ENCODE assay signal across 27 mouse cellular contexts in the genomic region with DNA sequence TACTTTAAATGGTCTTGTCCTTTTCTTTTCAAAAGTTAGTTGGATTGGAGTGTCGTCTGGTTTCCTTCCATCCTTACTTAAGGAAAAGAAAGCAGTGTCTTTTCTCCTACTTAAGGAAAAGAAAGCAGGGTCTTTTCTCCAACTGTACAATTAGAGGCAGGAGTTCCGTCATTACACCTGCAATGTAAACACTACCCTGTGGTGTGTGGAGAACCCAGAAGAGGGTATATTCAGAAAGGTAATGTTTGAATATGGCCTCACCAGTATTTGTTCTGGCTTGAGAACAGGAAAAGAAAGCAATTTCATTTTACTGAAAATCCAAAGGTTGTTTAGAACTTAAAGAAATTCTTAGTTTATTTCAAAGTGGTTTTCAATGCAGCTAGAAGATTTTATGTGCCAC. TPM values are rescaled to one million over a fixed set of nuclear protein-coding genes. Genes with fewer than 3 reads are reported as not detected.
A peak's percentile ranks its signal among the peaks of the same experiment; 100 is the strongest.
DNase-seq lines count a peak whose midpoint lies in the region; ATAC-seq and TF ChIP-seq lines count a peak whose summit lies in the region.
"Had no signal": no experiment of that assay in that cellular context is flagged by ENCODE, and none has a peak within 500 bp of the region (broad histone marks: within the 10 kb centered on the region; RNA-seq: fewer than 3 reads in every experiment).

No protein-coding gene starts in this region.

- ATAC-seq in lung, embryonic 15.5 days (ENCODE audit: borderline replicate concordance, extremely low read depth, low FRiP score, low TSS enrichment): peak; percentile 82; the same call in 1 of the 2 replicates
- ATAC-seq in intestine, embryonic 15.5 days: peak; percentile 57; the same call in 1 of the 2 replicates
- ATAC-seq in intestine, postnatal 0 days: peak; percentile 56; the same call in 1 of the 2 replicates
- peak; percentile 89 for ATAC-seq in stomach, postnatal 0 days (ENCODE audit: low FRiP score, low TSS enrichment)
- no peak for ATAC-seq in hindbrain, embryonic 13.5 days (ENCODE audit: low FRiP score)
- ATAC-seq: forebrain, embryonic 13.5 days; forebrain, embryonic 16.5 days; hindbrain, embryonic 16.5 days; Patski had no signal

- H3K9ac ChIP-seq in lung, embryonic 15.5 days: no peak overlapping the region
- H3K9ac ChIP-seq in intestine, embryonic 15.5 days: no peak overlapping the region
- no peak overlapping the region for H3K9ac ChIP-seq in intestine, postnatal 0 days (ENCODE audit: low read depth, low read length)
- no peak overlapping the region for H3K9ac ChIP-seq in stomach, postnatal 0 days (ENCODE audit: low read length)
- H3K9ac ChIP-seq in hindbrain, embryonic 13.5 days: no peak overlapping the region
- H3K9ac ChIP-seq: embryonic facial prominence, embryonic 13.5 days; forebrain, embryonic 13.5 days; hindbrain, embryonic 12.5 days had no signal

- no peaks in the 10 kb centered on the region for H3K9me3 ChIP-seq in lung, embryonic 15.5 days
- no peaks in the 10 kb centered on the region for H3K9me3 ChIP-seq in intestine, embryonic 15.5 days
- H3K9me3 ChIP-seq in intestine, postnatal 0 days (ENCODE audit: control insufficient read depth): no peaks in the 10 kb centered on the region
- no peaks in the 10 kb centered on the region for H3K9me3 ChIP-seq in stomach, postnatal 0 days (ENCODE audit: control insufficient read depth, low read length)
- no peaks in the 10 kb centered on the region for H3K9me3 ChIP-seq in hindbrain, embryonic 13.5 days
- no peaks in the 10 kb centered on the region for H3K9me3 ChIP-seq in forebrain, embryonic 10.5 days
- H3K9me3 ChIP-seq: embryonic facial prominence, embryonic 10.5 days; embryonic facial prominence, embryonic 13.5 days; forebrain, embryonic 13.5 days; G1E; hindbrain, embryonic 12.5 days had no signal

- no peak overlapping the region; the same call in 1 of the 2 replicates for H3K4me2 ChIP-seq in lung, embryonic 15.5 days
- H3K4me2 ChIP-seq in intestine, embryonic 15.5 days (replicated peaks): no peak overlapping the region
- H3K4me2 ChIP-seq in intestine, postnatal 0 days (replicated peaks; ENCODE audit: low read depth): no peak overlapping the region
- H3K4me2 ChIP-seq in stomach, postnatal 0 days (replicated peaks; ENCODE audit: low read depth): no peak overlapping the region
- no peak overlapping the region for H3K4me2 ChIP-seq in hindbrain, embryonic 13.5 days
- H3K4me2 ChIP-seq: embryonic facial prominence, embryonic 13.5 days; forebrain, embryonic 13.5 days; heart, embryonic 11.5 days; hindbrain, embryonic 12.5 days had no signal

- no peak for TF ChIP-seq POLR2A in lung, adult 2 months (IDR thresholded peaks at IDR 0.05; ENCODE audit: borderline replicate concordance, extremely low read depth, low read depth, low read length)

- H3K4me1 ChIP-seq in lung, embryonic 15.5 days: peaks cover 18% of the 10 kb centered on the region
- peaks cover 12% of the 10 kb centered on the region for H3K4me1 ChIP-seq in lung, adult 2 months (ENCODE audit: control insufficient read depth, insufficient read depth, low read length)
- no peaks in the 10 kb centered on the region for H3K4me1 ChIP-seq in intestine, embryonic 15.5 days (replicated peaks)
- no peaks in the 10 kb centered on the region for H3K4me1 ChIP-seq in intestine, postnatal 0 days (replicated peaks; ENCODE audit: control insufficient read depth, insufficient read depth, low read length)
- H3K4me1 ChIP-seq in stomach, postnatal 0 days (replicated peaks; ENCODE audit: control insufficient read depth, insufficient read depth): no peaks in the 10 kb centered on the region
- H3K4me1 ChIP-seq in hindbrain, embryonic 13.5 days (replicated peaks): no peaks in the 10 kb centered on the region
- H3K4me1 ChIP-seq in forebrain, embryonic 10.5 days: no peaks in the 10 kb centered on the region
- H3K4me1 ChIP-seq: embryonic facial prominence, embryonic 10.5 days; embryonic facial prominence, embryonic 13.5 days; forebrain, embryonic 13.5 days; hindbrain, embryonic 12.5 days had no signal

- 46% methylated on average over 2 of the region's 2 CpGs for WGBS in lung, embryonic 15.5 days
- 64% methylated on average over 2 of the region's 2 CpGs for WGBS in lung, adult 2 months
- WGBS in intestine, embryonic 15.5 days: 38% methylated on average over 2 of the region's 2 CpGs
- 48% methylated on average over 2 of the region's 2 CpGs for WGBS in intestine, postnatal 0 days
- 44% methylated on average over 2 of the region's 2 CpGs for WGBS in stomach, postnatal 0 days
- WGBS in hindbrain, embryonic 13.5 days: 85% methylated on average over 2 of the region's 2 CpGs
- 78% methylated on average over 2 of the region's 2 CpGs for WGBS in forebrain, embryonic 10.5 days

- H3K36me3 ChIP-seq in lung, embryonic 15.5 days: no peaks in the 10 kb centered on the region
- H3K36me3 ChIP-seq in intestine, embryonic 15.5 days: no peaks in the 10 kb centered on the region
- no peaks in the 10 kb centered on the region for H3K36me3 ChIP-seq in intestine, postnatal 0 days (ENCODE audit: control insufficient read depth, insufficient read depth)
- no peaks in the 10 kb centered on the region for H3K36me3 ChIP-seq in stomach, postnatal 0 days (ENCODE audit: control insufficient read depth, insufficient read depth, low read length)
- no peaks in the 10 kb centered on the region for H3K36me3 ChIP-seq in hindbrain, embryonic 13.5 days
- H3K36me3 ChIP-seq in forebrain, embryonic 10.5 days (replicated peaks): no peaks in the 10 kb centered on the region
- H3K36me3 ChIP-seq: embryonic facial prominence, embryonic 10.5 days; embryonic facial prominence, embryonic 13.5 days; G1E; hindbrain, embryonic 12.5 days had no signal

- H3K27ac ChIP-seq in lung, embryonic 15.5 days: peak overlapping the region; percentile 91
- no peak overlapping the region for H3K27ac ChIP-seq in intestine, embryonic 15.5 days
- no peak overlapping the region for H3K27ac ChIP-seq in intestine, postnatal 0 days (ENCODE audit: low read depth, low read length)
- no peak overlapping the region for H3K27ac ChIP-seq in stomach, postnatal 0 days (replicated peaks)
- H3K27ac ChIP-seq in hindbrain, embryonic 13.5 days: no peak overlapping the region
- H3K27ac ChIP-seq in forebrain, embryonic 10.5 days: no peak overlapping the region
- H3K27ac ChIP-seq: embryonic facial prominence, embryonic 10.5 days; embryonic facial prominence, embryonic 13.5 days; forebrain, embryonic 13.5 days; hindbrain, embryonic 12.5 days had no signal

- TF ChIP-seq EP300 in stomach, postnatal 0 days (optimal IDR thresholded peaks at IDR 0.05): no peak

- H3K27me3 ChIP-seq in lung, embryonic 15.5 days: no peaks in the 10 kb centered on the region
- H3K27me3 ChIP-seq in intestine, embryonic 15.5 days (replicated peaks): no peaks in the 10 kb centered on the region
- no peaks in the 10 kb centered on the region for H3K27me3 ChIP-seq in intestine, postnatal 0 days (replicated peaks; ENCODE audit: control insufficient read depth, insufficient read depth, low read length)
- no peaks in the 10 kb centered on the region for H3K27me3 ChIP-seq in stomach, postnatal 0 days (ENCODE audit: control insufficient read depth, insufficient read depth, low read length)
- H3K27me3 ChIP-seq in hindbrain, embryonic 13.5 days: no peaks in the 10 kb centered on the region
- H3K27me3 ChIP-seq in forebrain, embryonic 10.5 days (ENCODE audit: poor library complexity, severe bottlenecking): no peaks in the 10 kb centered on the region
- H3K27me3 ChIP-seq: CH12.LX; embryonic facial prominence, embryonic 13.5 days; forebrain, embryonic 13.5 days; hindbrain, embryonic 12.5 days had no signal

- no peak overlapping the region for H3K4me3 ChIP-seq in lung, embryonic 15.5 days
- H3K4me3 ChIP-seq in lung, adult 2 months (replicated peaks; ENCODE audit: extremely low read depth, low read depth, low read length): no peak overlapping the region
- no peak overlapping the region for H3K4me3 ChIP-seq in intestine, embryonic 15.5 days (replicated peaks)
- H3K4me3 ChIP-seq in intestine, postnatal 0 days (ENCODE audit: low read depth, low read length): no peak overlapping the region
- H3K4me3 ChIP-seq in stomach, postnatal 0 days (ENCODE audit: low read depth, low read length): no peak overlapping the region
- no peak overlapping the region for H3K4me3 ChIP-seq in hindbrain, embryonic 13.5 days
- H3K4me3 ChIP-seq in forebrain, embryonic 10.5 days: no peak overlapping the region
- H3K4me3 ChIP-seq: embryonic facial prominence, embryonic 10.5 days; embryonic facial prominence, embryonic 13.5 days; erythroblast, embryonic 14.5 days; forebrain, embryonic 13.5 days; hindbrain, embryonic 12.5 days had no signal

- DNase-seq in lung, adult 2 months: no peak
- DNase-seq in stomach, postnatal 0 days (ENCODE audit: low spot score): no peak
- DNase-seq in forebrain, embryonic 10.5 days (ENCODE audit: extremely low spot score, low spot score): no peak
- DNase-seq: adrenal gland, postnatal 10 days; adrenal gland, postnatal 36 days; B cell, adult 2 months; cerebellum, adult 18-20 months; cerebellum, adult 9-11 months; cerebellum, postnatal 36 days; embryo, embryonic 11 days; gastrocnemius, postnatal 14 days; heart, adult 11 months had no signal

- no peak for TF ChIP-seq CTCF in lung, adult 2 months (IDR thresholded peaks at IDR 0.05; ENCODE audit: insufficient read depth, low read length)
- no peak for TF ChIP-seq CTCF in intestine, postnatal 0 days (IDR thresholded peaks at IDR 0.05; ENCODE audit: low read depth)
- TF ChIP-seq CTCF in stomach, postnatal 0 days (IDR thresholded peaks at IDR 0.05; ENCODE audit: low read depth): no peak

RNA-seq across cellular contexts. Expression of a gene that starts 9.6 kb away (rescaled TPM):
- 23.4 and 26.7 TPM in 2 replicates for polyA plus RNA-seq in lung, embryonic 15.5 days (2015; fragmentation: Nextera tagmentation; extraction: Ambion mirVana)
- polyA plus RNA-seq in lung, adult 2 months (2012; rRNA removed): 7.8 and 8.4 TPM in 2 replicates
- polyA plus RNA-seq in intestine, embryonic 15.5 days (2015; fragmentation: Nextera tagmentation; extraction: Ambion mirVana): 14.5 and 14.9 TPM in 2 replicates
- polyA plus RNA-seq in intestine, postnatal 0 days (2015; fragmentation: Nextera tagmentation; extraction: Ambion mirVana): 49.9 and 57.0 TPM in 2 replicates
- 8.0 and 8.4 TPM in 2 replicates for polyA plus RNA-seq in stomach, postnatal 0 days (2015; fragmentation: Nextera tagmentation; extraction: Ambion mirVana)
- 8.2 and 9.5 TPM in 2 replicates for polyA plus RNA-seq in hindbrain, embryonic 13.5 days (2015; fragmentation: Nextera tagmentation; extraction: Ambion mirVana)
- 2.0 and 2.9 TPM in 2 replicates for polyA plus RNA-seq in forebrain, embryonic 10.5 days (2016; fragmentation: Nextera tagmentation; extraction: Ambion mirVana)
- polyA plus RNA-seq: erythroblast, embryonic 14.5 days; G1E had no signal
